Mouse (Mus musculus) CH12.LX (cell line): Measurements from ENCODE around the gene Fau. TPM values are rescaled to one million over a fixed set of nuclear protein-coding genes. Genes with fewer than 3 reads are reported as not detected.
A peak's percentile ranks its signal among the peaks of the same experiment; 100 is the strongest.

Source experiments
- DNase-seq: peaks from one replicate; pipeline ENCODE4 v3.0.0-alpha.2; 2013; ENCODE audit errors: extremely low read depth
- H3K27ac ChIP-seq: 2 replicates; pipeline ENCODE4 v1.5.1; 2012; ENCODE audit warnings: low read depth, mild to moderate bottlenecking, control low read depth, moderate library complexity; ENCODE audit not compliant: insufficient read depth
- H3K27me3 ChIP-seq: replicated peaks from 2 replicates; pipeline ENCODE3; 2012; ENCODE audit warnings: inconsistent platforms
- H3K36me3 ChIP-seq, 2 experiments: replicated peaks in 1 of 2; 2 replicates each; pipeline versions ENCODE3 to v1.6.1; 2012; ENCODE audit warnings: inconsistent platforms in 1 of 2, low read length in 1 of 2, mild to moderate bottlenecking in 1 of 2, mixed read lengths in 1 of 2, moderate library complexity in 1 of 2; ENCODE audit not compliant: control insufficient read depth in 1 of 2, insufficient read depth in 1 of 2
- H3K4me1 ChIP-seq, 2 experiments: 2 replicates each; pipeline ENCODE4 v1.6.1; 2012; ENCODE audit warnings: inconsistent platforms in 1 of 2, moderate library complexity in 1 of 2; ENCODE audit not compliant: insufficient read depth in 2 of 2, control insufficient read depth in 1 of 2
- H3K4me2 ChIP-seq: 2 replicates; pipeline ENCODE4 v1.6.1; 2012; ENCODE audit warnings: low read depth, mild to moderate bottlenecking, control low read depth; ENCODE audit not compliant: poor library complexity, insufficient read depth, severe bottlenecking
- H3K4me3 ChIP-seq, 3 experiments: fragments of 150-350 bp in 1 of 3; sonication (generic) in 1 of 3; replicated peaks in 1 of 3; 2 replicates each; pipeline versions ENCODE3 to v1.5.1; 2011 to 2012; ENCODE audit warnings: low read depth in 2 of 3, low read length in 2 of 3, mild to moderate bottlenecking in 2 of 3, moderate library complexity in 2 of 3, control low read depth in 1 of 3, improper control_type of control experiment in 1 of 3, inconsistent platforms in 1 of 3, mixed read lengths in 1 of 3; ENCODE audit not compliant: poor library complexity in 1 of 3
- H3K79me2 ChIP-seq: replicated peaks from 2 replicates; pipeline ENCODE4 v1.6.1; 2012; ENCODE audit warnings: mild to moderate bottlenecking, moderate library complexity; ENCODE audit not compliant: control insufficient read depth, poor library complexity, insufficient read depth, severe bottlenecking; ENCODE audit errors: extremely low read depth
- H3K9ac ChIP-seq: 2 replicates; pipeline ENCODE4 v1.6.1; 2012; ENCODE audit warnings: low read depth, mild to moderate bottlenecking, control low read depth, moderate library complexity; ENCODE audit not compliant: insufficient read depth
- H3K9me3 ChIP-seq: replicated peaks from 2 replicates; pipeline ENCODE3; 2012; ENCODE audit warnings: low read length, inconsistent platforms, mixed read lengths
- CHD2 ChIP-seq: IDR thresholded peaks from 2 replicates; pipeline ENCODE4 v1.6.1; 2011; ENCODE audit warnings: low read length, improper control_type of control experiment
- CTCF ChIP-seq, 2 experiments: IDR thresholded peaks in 1 of 2; conservative IDR thresholded peaks in 1 of 2; 2 replicates each; pipeline ENCODE4 v1.5.1; 2011 to 2012; ENCODE audit warnings: low read depth in 2 of 2, low read length in 2 of 2, improper control_type of control experiment in 1 of 2, inconsistent platforms in 1 of 2, mild to moderate bottlenecking in 1 of 2, moderate library complexity in 1 of 2
- E2F4 ChIP-seq: IDR thresholded peaks from 2 replicates; pipeline ENCODE4 v1.6.1; 2011; ENCODE audit warnings: low read depth, low read length, improper control_type of control experiment; ENCODE audit not compliant: insufficient replicate concordance
- ELF1 ChIP-seq: IDR thresholded peaks from 2 replicates; pipeline ENCODE4 v1.6.1; 2014; ENCODE audit warnings: low read depth, mild to moderate bottlenecking, inconsistent platforms, low read length, improper control_type of control experiment
- ETS1 ChIP-seq: conservative IDR thresholded peaks from 2 replicates; pipeline ENCODE4 v1.6.1; 2012; ENCODE audit warnings: low read depth, mild to moderate bottlenecking, inconsistent platforms, low read length, improper control_type of control experiment, moderate library complexity
- GABPA ChIP-seq: IDR thresholded peaks from 2 replicates; pipeline ENCODE4 v1.6.1; 2012; ENCODE audit warnings: low read depth, low read length, improper control_type of control experiment, inconsistent platforms; ENCODE audit not compliant: insufficient replicate concordance
- HCFC1 ChIP-seq: IDR thresholded peaks from 2 replicates; pipeline ENCODE4 v1.6.1; 2012; ENCODE audit warnings: low read depth, mild to moderate bottlenecking, inconsistent platforms, low read length, improper control_type of control experiment
- IRF4 ChIP-seq: IDR thresholded peaks from 2 replicates; pipeline ENCODE4 v1.6.1; 2014; ENCODE audit warnings: low read depth, mild to moderate bottlenecking, inconsistent platforms, low read length, improper control_type of control experiment
- JUN ChIP-seq: IDR thresholded peaks from 2 replicates; pipeline ENCODE4 v1.6.1; 2011; ENCODE audit warnings: low read depth, mild to moderate bottlenecking, low read length, improper control_type of control experiment, moderate library complexity; ENCODE audit not compliant: insufficient read depth
- JUND ChIP-seq: conservative IDR thresholded peaks from 2 replicates; pipeline ENCODE4 v1.6.1; 2011; ENCODE audit warnings: low read depth, low read length, improper control_type of control experiment
- KAT2A ChIP-seq: IDR thresholded peaks from 2 replicates; pipeline ENCODE4 v1.6.1; 2012; ENCODE audit warnings: low read length, improper control_type of control experiment, inconsistent platforms; ENCODE audit not compliant: insufficient replicate concordance
- MYC ChIP-seq: IDR thresholded peaks from 2 replicates; pipeline ENCODE4 v1.6.1; 2011; ENCODE audit warnings: low read depth, mild to moderate bottlenecking, improper control_type of control experiment, low read length
- POLR2A ChIP-seq: IDR thresholded peaks from 2 replicates; pipeline ENCODE4 v1.6.1; 2011; ENCODE audit warnings: low read depth, mild to moderate bottlenecking, improper control_type of control experiment, low read length
- POLR2AphosphoS2 ChIP-seq: IDR thresholded peaks from 2 replicates; pipeline ENCODE4 v1.6.1; 2011; ENCODE audit warnings: low read depth, low read length, improper control_type of control experiment
- RCOR1 ChIP-seq: conservative IDR thresholded peaks from 2 replicates; pipeline ENCODE4 v1.6.1; 2012; ENCODE audit warnings: low read depth, mild to moderate bottlenecking, inconsistent platforms, low read length, improper control_type of control experiment
- SMC3 ChIP-seq: IDR thresholded peaks from 2 replicates; pipeline ENCODE4 v1.6.1; 2011; ENCODE audit warnings: low read depth, low read length, improper control_type of control experiment
- TBP ChIP-seq: conservative IDR thresholded peaks from 2 replicates; pipeline ENCODE4 v1.6.1; 2011; ENCODE audit warnings: low read depth, low read length, improper control_type of control experiment
- USF1 ChIP-seq: IDR thresholded peaks from 2 replicates; pipeline ENCODE4 v1.6.1; 2014; ENCODE audit warnings: low read depth, mild to moderate bottlenecking, inconsistent platforms, low read length, improper control_type of control experiment
- USF2 ChIP-seq: conservative IDR thresholded peaks from 2 replicates; pipeline ENCODE4 v1.6.1; 2011; ENCODE audit warnings: low read depth, low read length, improper control_type of control experiment
- ZC3H11A ChIP-seq: IDR thresholded peaks from 2 replicates; pipeline ENCODE4 v1.6.1; 2012; ENCODE audit warnings: low read depth, mild to moderate bottlenecking, inconsistent platforms, low read length, improper control_type of control experiment
- ZKSCAN1 ChIP-seq: IDR thresholded peaks from 2 replicates; pipeline ENCODE4 v1.6.1; 2012; ENCODE audit warnings: low read depth, inconsistent platforms, low read length, improper control_type of control experiment, borderline replicate concordance
- ZNF384 ChIP-seq: IDR thresholded peaks from 2 replicates; pipeline ENCODE4 v1.6.1; 2012; ENCODE audit warnings: low read depth, low read length, improper control_type of control experiment, inconsistent platforms
- dilution Hi-C: fragments of 300-500 bp; cut with MboI; formaldehyde crosslinking; loops from 2 replicates; pipeline ENCODE4 v1.14.3; 2020; ENCODE audit warnings: low sequenced_read_pairs; ENCODE audit not compliant: extremely low pct_unique_long_range_greater_than_20kb, extremely low pct_ligation_motif_present
- in situ Hi-C: fragments of 300-500 bp; cut with MboI; formaldehyde crosslinking; loops from 3 replicates; pipeline ENCODE4 v1.14.3; 2019; ENCODE audit warnings: low sequenced_read_pairs, low pct_ligation_motif_present, low pct_unique_long_range_greater_than_20kb, mixed read lengths
- polyA plus RNA-seq: library from polyadenylated mRNA; unstranded; fragments of >175 nt; gene quantifications from 2 replicates; pipeline ENCODE4 v1.2.1, GENCODE M21; 2012; ENCODE audit warnings: low read depth; ENCODE audit not compliant: insufficient read length
- total RNA-seq, 2 experiments: library from RNA; depleted of rRNA; stranded (reverse); fragments of 300-350 nt in 1 of 2; fragments of >200 nt in 1 of 2; gene quantifications; 2 replicates each; pipeline ENCODE4 v1.2.3; 2012 to 2014

Fau gene
- total and polyA plus RNA-seq, 3 experiments, result 1,239 to 2,522 (median 2,403) TPM

GRCm38 (mm10) chr19:6018142-6019089 lies 39.2 kb upstream of the Fau start (continued):
- no peak for TF ChIP-seq ZC3H11A
- TF ChIP-seq ZKSCAN1, result no peak
- TF ChIP-seq POLR2A, result peak; percentile 85
- peak; percentile 64 for TF ChIP-seq USF2
- TF ChIP-seq USF1, result peak; percentile 67
- no peak for TF ChIP-seq JUND
- TF ChIP-seq KAT2A, result no peak
- TF ChIP-seq ETS1, result no peak
- peak; percentile 88 to 92 for TF ChIP-seq CTCF (conservative IDR thresholded peaks at IDR 0.05 in 1 of 2, IDR thresholded peaks at IDR 0.05 in 1 of 2; ENCODE audit: low read depth in 2 of 2, low read length in 2 of 2)
- TF ChIP-seq ELF1, result peak; percentile 40
- peak; percentile 26 for TF ChIP-seq HCFC1
- TF ChIP-seq CHD2, result no peak
- peak; percentile 98 for TF ChIP-seq MYC
- TF ChIP-seq SMC3, result peak; percentile 76
- peak; percentile 89 for TF ChIP-seq TBP

- no peak for DNase-seq
- H3K36me3 ChIP-seq, result no peaks in the 10 kb centered on the region
- no peaks in the 10 kb centered on the region for H3K79me2 ChIP-seq
- no peaks in the 10 kb centered on the region for H3K9me3 ChIP-seq
- peaks cover 11 to 40% of the 10 kb centered on the region in 2 experiments for H3K4me1 ChIP-seq
- no peak overlapping the region for H3K4me3 ChIP-seq
- H3K9ac ChIP-seq, result no peak overlapping the region
- dilution Hi-C loops, result no loop called here
- in situ Hi-C loops, result no loop called here
- peaks cover 2% of the 10 kb centered on the region for H3K27me3 ChIP-seq
- no peak overlapping the region for H3K4me2 ChIP-seq
- TF ChIP-seq ZC3H11A (no peak), JUN (no peak), GABPA (no peak), RCOR1 (no peak), E2F4 (no peak), POLR2AphosphoS2 (no peak), JUND (no peak), IRF4 (no peak), ZNF384 (no peak), SMC3 (peak; percentile 40), CTCF (conservative IDR thresholded peaks at IDR 0.05 in 1 of 2, IDR thresholded peaks at IDR 0.05 in 1 of 2; ENCODE audit: low read depth in 2 of 2, low read length in 2 of 2) (peak in 1 of 2 experiments; percentile 39; a peak in 2 of 4 replicates)
- no peak overlapping the region for H3K27ac ChIP-seq
Measured at GRCm38 (mm10) chr19:6020276-6020675, 37.4 kb upstream of the Fau start.
